Mouse (Mus musculus): ENCODE data around the gene Ntn3.

Ntn3 gene

DNA sequence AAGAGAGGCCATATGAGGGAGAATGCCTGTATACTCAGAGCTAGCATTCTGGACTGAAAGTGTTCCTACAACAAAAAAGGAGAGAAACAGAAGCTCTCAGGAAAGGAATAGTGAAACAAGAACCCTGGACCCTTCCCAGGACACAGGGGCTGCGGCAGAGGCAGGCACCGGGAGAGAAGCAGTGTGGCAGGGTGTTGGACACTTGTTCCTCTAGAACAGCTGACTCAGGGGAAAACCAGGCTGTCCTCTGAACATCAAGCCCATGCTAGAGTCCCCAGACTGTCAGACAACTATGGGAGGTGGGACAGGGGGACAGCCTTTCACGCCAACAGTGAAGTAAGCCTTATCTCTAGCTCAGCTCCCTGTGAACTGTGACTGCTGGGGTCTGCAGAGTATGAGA lies 1.3 kb upstream of the Ntn3 start:
- no peak for DNase-seq

DNA sequence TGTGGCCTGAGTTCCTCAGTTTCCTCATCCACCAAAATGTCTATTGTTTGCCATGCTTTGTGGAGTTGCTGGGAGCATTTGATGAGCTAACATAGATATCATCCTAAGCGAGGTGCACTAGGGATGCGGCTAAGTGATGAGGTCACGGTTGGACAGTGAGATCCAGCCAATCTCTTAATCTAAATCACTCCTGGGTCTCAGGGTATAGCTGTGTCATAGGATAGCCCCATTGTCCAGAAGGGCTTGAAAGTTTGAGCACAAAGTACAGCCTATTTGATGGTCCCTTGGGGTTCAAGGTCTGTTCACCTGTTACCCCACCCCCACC lies 547 bp upstream of the Ntn3 start:
- DNase-seq: no peak

DNA sequence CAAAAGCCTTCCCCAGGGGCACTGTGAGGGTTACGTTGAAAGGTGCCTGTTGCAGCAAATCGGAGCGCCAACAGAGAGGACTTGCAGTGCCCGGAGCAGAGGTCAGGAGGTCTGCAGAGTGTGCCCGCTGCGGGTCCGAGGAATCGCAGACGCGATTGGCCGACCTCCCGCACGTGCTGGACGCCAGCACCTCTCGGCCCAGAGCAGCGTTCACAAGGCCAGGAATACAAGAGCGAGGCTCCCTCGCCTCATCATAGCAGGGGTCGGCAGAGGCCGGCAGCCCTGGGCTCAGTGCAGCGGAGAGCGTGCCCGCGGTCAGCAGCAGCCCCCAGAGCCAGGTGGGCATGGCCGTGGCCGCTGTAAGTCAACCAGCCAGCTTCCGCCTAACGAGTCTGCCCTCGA lies 689 bp downstream of the Ntn3 start:
- peak; percentile 39 for DNase-seq

DNA sequence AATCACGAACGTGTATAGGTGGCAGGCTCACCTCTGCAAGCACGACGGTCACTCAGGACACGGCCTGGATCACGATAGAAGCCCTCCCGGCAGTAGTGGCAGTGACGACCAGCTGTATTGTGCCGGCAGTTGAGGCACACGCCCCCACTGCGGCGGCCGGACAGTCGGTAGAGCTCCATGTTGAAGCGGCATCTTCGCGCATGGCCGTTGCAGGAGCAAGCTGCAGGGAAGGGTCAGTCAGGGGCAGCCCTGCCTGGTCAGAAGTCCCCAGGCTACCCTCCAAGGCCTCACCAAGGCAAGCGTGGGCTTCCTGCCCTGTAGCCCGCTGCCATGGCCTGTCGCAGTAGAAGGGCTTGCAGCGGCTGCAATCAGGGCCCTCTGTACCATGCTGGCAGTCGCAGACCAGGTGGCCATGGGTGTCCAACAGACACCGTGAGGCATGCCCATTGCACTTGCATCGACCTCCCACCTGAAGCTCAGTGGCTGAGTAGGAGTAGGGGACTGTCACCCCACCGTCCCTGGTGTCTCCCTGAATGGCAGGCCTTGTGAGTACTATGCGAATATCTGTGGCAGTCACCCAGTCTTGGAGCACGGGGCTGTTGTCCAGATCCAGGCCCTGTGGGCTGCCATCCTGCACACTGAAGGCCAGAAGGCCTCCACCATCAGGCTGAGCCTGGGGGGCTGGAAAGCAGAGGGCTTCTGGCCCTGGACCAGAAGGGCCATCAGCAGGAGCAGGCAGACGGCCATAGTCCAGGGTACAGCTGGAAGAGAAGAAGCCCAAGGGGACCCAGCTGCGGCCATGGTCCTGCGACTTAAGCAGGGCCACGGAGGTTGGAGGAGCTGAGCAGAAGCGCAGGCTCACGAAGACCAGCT lies 1.3 kb downstream of the Ntn3 start:
- no peak for DNase-seq

DNA sequence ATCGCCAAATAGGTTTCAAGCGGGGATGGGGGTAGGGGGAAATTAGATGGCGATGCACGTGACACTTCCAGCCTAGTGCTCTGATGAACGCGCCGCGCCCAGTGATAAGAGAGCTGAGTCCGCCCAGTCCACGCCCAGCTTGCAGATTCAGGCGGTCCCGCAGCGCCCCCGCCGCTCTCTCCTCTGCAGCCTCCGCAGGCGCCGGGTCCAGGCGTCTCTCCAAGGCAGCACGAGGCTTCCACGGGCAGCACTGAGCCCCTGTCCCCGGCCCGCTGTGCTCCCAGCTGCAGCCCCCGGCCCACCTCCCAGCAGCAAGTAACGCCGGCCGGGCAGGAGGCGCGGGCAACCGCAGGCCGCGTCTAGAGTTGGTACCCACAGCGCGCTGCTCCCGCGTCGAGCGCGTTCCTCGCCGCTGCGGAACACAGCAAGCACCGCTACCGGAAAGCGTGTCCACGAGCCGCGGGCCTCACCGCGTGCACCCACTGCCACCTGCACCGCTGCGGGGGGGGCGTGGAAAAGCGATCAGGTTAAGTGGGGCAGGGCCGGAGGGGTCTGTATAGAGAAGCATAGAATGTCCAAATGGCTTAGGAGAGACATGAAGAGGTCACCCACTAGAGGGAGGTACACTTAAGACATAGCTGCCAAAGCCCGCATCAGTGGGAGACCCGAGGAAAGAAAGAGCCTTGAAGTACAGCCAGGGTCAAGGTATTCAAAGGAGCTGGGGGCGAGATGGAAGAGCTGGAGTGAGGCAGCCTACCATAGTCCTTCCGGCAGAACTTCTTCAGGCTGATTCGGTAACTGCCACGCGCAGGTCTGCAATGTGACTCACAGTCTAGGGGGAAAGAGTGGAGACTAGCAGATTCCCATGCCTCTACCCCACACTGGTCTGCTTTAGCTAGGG lies 2.6 kb downstream of the Ntn3 start:
- peak; percentile 68 for DNase-seq

DNA sequence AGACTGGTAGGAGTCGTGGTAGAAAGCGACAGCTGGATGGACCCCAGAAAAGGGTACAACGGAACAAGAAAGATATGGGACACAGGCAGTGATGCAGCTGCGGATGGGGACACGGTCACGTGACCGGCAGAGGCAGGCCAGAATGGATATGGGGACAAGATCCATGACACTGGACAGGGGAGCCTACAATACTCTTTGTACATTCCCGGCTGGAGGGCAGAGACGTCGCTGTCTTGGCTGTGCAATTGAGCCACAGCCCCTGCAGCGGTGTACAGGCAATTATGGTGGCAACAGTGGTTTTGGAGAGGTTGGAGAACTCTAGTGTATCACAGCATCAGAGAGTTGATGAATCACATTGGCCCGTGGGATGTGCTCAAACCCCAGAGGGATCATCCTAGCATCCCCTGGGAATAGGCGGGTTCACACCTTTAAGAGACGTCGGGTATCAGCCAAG lies 3.4 kb downstream of the Ntn3 start:
- DNase-seq: peak; percentile 56

DNA sequence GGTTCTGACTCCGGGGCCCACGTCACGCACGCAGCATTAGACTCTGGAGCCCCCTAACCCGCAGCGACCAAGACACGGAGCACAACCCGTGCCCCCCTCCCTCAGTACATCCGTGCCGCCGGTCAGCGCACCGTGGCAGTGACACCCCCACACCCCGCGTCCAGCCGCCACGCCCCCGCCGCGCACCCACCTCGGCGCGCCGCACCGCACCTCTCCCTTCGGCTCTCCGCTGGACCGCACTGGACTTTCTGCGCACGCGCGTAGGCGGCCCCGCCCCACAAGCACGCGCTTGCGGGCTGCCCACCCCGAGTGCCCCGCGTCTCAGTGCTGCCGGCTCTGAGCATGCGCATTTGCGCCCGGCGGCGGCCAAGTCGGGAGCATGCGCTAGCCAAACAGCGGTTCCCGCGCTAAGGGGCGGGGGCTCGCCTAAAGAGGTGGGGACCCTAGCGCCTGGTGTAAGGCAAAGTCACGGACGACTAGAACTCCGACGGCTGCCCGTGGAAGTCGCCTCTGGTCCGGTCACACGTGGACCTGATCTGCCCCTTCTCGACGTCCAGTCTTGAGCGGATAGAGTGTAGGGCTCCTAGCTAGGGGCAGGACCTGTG lies 3.9 kb downstream of the Ntn3 start, which contains the start of gene Tbc1d24:
Gene Tbc1d24 (minus strand): TSS at position 279 of the 605 bp plus-strand sequence.
- peak; percentile 93 for DNase-seq

DNA sequence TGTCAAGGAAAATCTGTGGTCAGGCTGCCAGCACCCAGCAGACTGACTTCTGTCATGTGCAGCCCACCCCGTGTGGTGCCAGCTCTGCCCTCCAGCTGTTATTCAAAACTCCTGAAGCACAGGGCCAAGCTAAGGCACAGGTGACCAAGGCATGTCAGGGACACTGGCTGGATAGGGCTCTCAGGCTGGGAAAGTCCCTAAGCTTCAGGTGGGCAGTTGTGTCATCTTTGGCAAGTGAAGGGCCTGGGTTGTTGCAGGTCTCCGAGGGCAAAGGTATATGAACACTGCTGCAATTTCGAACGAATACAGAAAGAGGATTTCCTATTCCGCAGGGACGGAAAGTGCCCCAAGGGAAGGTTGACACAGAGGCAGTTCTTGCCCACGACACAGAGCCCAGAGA lies 4.5 kb downstream of the Ntn3 start:
- DNase-seq: no peak

DNA sequence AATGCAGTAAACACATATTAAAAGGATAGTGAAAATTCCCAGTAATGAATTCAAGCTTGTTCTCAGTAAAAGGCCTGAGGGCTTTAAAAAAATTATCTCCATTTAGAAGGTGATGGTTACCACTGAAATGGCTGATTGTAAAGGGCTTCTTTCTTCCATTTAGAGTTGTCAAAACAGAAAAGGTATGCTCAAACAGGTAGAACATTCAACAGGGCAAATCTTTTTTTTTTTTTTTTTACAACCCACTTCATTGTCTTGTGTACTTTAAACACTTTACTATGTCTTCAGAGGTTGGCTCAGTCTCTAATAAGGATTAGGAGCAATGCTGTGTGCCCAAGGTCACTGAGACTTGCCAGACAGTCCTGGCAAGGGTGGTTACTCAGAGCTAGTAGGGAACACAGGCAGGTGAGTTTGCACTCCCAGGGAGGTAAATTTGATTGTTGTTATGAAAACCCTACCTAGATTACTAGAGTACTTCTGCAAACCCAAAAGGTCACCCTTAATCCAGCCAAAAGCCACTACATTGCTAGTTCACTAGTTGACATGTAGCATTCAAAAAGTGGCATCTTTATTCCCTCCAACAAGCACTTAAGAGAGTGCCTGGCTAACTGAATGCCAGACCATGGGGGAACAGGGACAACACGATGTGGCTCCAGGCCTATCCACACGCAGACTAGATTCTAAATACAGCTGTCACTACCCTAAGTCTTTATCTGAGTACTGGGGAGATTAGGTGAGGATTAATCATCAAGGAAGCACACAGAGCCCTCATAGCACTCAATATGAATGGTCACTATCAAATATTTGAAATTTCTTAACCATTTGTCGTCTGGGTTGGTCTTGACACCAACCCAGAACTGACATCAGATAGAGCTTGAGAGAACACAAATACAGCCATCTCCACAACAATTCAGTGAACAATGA lies 5.5 kb downstream of the Ntn3 start:
- no peak for DNase-seq

DNA sequence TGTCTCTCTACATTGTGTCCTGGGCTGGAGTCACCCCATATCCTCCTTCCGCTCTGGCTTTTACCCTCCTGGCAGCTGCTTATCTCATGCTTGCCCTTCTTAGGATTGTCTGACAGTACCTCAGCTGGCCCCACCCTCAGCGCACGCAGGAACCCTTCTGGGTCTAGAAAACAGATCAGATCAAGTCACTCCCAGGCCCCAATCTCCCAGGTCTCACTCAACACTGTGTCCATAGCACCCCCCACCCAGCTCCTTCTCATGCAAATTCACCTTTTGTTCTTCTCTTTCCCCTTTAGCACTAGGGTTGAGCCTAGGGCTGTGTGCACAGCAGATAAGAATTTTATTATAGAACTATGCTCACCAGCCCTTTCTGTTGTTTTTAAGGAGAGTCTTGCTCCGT lies 6.3 kb downstream of the Ntn3 start:
- no peak for DNase-seq

DNA sequence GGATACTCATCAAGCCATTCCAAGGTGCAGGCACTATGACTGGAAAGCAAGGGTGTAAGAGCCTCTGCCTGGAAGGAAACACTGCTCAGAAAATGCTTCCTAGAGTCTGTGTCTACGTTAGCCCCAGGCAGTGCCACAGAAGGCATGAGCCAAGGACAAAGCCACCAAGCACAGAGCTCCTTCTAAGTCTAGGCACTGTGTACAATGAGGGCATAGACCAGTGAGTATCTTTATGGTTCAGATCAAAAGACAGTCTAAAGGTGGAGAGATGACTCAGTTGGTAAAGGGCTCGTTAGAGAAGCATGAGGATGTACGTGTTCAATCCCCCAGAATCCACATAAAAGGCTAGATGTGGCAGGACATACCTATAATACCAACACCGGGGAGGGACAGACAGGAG lies 8.2 kb downstream of the Ntn3 start:
- no peak for DNase-seq

DNA sequence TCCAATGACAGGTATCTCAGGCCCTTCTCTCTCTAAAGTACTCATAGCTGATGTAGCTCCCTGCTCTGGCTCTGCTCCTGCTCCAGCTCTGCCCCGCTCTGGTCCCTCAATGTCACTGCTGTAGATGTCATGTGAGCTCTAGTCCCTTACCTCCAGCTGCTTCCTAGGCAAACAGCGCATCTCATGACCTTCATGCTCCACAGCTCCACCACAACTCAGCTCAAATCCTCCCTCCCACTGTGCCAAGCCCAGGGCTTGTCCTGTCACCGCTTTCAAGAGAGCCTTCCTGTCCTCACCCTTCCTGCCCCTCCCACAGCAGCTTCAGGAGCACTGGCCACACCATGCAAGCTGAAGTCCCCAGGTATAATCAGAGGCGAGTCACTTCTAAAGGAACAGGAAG lies 9.6 kb downstream of the Ntn3 start:
- DNase-seq: no peak

DNA sequence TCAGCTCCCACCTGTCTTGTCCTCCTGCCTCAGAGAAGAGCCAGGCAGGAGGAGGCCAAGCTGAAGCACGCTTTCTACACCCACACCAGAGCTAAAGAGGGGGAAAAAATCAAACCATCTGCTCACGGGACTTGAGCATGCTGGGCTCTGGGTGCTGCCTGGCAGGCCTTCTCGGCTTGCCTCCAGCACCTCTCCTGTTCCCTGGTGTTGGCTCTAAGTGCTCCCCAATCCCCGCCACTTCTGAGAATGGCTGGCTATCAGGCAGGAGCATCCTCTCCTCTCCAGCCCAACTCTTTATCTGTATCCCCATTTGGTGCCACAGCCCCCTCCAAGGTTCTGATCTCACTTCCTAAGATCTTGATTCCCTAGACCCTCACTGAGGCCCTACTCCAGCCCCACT lies 10.1 kb downstream of the Ntn3 start:
- DNase-seq: no peak

DNA sequence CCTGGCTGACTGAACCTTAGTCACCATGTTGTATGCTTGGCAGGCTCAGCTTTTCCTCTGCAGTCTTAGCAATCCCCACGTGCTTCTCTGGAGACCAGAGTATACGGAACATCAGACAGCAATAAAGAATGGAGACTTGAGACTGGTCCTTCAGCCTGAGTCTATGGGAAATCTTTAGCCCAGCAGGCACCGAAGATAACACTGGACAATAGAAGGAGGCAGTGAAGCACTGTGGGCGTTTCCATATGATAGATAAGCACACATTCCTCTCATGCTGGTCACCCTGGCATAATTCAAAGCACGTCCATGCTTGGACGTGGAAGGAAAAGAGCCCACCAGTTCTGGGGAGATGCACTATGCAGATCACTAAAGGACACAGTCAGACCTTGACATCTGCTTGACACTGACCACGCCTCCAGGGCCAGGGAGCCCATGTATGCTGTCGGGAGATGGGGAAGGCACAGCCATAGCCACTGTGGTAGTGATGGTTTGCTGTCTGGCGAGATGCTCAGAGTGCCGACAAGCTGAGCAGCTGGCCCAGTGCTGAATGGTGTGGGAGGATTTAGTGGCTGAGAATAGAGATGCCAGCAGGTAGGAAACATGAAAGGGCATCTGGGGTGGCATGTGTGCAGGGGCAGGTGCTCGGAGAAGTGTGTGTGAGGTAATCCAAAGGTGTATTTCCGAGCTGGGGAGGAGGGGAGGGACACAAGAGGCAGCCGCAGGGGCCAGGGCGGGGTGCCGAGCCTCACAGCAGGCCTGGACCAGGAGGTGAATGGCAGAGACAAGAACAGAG lies 12.1 kb downstream of the Ntn3 start:
- no peak for DNase-seq

DNA sequence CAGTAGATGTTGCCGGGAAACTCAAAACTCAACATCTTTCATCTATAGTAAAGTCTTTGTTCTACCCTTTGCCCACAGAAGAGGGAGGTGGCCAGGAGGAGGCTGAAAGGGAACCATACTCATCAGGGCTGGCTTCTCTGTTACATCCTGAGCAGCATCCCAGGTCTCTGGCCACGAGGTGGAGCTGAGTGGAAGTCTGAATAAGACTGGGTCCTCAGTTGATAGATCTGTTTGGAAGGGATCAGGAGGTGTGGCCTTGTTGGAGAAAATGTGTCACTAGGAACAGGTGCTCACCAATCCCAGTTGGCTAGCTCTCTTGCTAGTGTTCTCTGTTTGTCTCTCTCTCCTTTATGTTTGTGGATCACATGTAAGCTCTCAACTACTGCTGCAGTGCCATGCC lies 14.0 kb downstream of the Ntn3 start:
- DNase-seq: no peak

DNA sequence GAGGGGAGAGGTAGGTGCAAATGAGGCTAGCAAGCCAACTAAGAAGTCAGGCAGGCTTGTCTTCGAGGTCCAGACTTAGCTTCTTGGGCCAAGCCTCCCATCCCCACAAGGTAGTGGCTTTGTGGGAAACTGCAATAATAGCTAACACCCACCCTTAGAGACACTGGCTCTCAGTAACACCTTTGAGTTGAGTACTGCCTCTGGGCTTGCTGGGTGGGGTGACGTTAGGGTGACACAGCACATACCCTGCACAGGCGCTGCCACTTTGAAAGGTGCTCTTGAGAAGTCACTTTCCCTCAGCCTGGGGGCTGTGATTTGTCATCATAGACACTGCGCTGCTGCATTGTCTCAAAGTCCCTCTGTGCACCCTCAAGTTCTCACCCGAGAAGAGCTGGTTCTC lies 15.6 kb downstream of the Ntn3 start:
- DNase-seq: no peak

DNA sequence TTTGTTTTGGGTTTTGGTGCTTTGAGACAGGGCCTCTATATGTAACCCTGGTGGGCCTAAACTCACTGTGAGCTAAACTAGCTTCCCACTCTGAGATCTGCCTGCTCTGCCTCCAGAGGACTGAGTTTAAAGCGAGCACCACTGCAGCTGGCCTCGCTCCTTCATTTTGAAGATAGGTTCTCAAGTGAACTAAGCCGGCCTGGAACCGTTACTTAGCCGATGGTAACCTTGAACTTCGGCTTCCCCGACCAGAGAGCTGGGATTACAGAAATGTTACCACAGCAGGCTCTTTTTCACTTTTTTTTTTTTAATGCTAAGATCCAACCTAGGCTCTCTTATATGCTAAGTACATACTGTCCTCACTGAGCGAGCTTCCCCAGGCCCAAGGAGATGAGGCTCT lies 16.1 kb downstream of the Ntn3 start:
- no peak for DNase-seq

DNA sequence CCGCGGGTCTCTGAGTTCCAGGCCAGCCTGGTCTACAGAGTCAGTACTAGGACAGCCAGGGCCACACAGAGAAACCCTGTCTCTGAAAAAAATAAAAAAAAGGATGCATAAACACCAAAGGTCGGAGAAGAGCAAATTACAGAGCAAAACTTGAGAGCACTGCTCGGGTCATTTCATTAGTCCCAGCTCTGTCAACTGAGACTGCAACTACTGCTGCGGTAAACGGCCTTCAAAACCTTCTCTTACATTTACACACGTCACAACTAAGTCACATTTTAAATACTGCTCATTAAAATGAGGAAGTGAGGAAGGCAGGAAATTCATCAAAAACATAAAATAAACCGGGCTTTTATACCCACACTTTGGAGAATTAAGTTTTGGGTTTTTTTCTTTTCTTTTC lies 16.5 kb downstream of the Ntn3 start:
- DNase-seq: no peak

DNA sequence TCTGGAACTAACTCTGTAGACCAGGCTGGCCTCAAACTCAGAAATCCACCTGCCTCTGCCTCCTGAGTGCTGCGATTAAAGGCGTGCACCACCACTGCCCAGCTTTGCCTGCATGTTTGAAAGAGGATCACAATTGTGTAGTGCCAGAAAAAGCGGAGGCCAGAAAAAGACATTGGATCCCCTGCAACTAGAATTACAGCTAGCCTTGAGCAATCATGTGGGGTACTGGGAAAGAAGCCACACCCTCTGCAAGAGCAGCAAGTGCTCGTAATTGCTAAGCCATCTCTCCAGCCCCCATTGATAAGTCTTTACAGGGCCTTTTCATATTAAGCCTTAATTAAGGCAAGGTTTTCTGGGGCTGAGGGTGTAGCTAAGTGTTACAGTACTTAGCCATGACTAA lies 17.9 kb downstream of the Ntn3 start:
- no peak for DNase-seq

DNA sequence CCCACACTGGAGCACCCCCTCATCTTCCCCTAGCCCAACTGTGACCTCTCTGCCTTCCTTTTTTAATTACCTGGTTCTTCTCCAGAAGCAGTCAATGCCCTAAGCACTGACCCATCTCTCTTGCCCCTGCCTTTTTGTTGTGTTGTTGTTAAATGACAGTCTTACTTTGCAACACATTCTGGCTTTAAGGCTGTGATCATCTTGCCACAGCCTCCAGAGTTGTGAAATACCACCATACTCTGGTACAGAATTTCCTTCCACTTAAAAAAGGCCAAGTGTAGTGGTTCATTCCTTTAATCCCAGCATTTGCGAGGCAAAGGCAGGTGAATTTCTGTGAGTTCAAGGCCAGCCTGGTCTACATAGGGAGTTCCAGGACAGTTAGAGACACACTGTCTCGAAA lies 18.4 kb downstream of the Ntn3 start:
- DNase-seq: no peak

DNA sequence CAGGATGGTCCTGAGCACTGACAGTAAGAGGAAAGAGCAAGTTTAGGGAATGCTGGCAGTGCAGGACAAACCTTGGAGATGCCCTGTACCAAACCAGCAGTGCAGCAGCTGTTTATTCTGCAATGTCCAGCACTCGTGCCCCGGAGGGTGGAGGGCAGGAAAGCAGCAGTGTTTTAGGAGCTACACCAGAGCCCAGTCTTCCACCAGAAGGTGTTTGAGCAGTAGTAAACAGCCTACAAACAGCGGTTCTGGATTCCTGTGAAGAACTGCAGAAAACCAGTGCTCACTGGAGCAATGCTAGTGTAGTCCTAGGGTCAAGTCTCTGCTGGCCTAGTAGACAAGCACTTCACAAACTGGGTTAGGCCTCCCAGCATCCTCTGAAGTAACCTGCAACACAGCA lies 35.1 kb downstream of the Ntn3 start:
- DNase-seq: no peak

DNA sequence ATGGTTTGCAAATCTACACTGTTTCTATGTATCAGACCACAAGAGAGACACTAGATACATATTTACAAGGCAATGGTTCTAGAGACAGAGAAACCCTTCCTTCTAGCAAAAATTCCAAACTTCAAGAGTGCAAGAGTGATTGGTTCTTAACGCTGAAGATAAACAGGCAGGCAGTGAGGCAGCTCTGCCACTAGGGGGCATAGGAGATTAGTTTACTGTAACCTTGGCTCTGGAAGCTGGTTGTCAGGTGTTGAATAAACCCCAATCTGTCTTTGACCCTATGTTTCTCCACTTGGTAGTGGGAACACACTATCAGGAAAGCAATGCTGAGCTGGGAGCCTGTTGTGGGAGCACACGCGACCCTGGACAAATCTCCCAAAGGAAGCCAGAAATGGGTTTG lies 35.9 kb downstream of the Ntn3 start:
- DNase-seq: peak; percentile 81

All from lung, postnatal 10 days (tissue).